Mouse (Mus musculus) E14TG2a.4 (cell line): ENCODE results near the gene Rab11a.

Experiments
- CTCF ChIP-seq: conservative IDR thresholded peaks from 2 replicates; pipeline ENCODE4 v1.5.1; 2014; ENCODE audit warnings: low read length
- NANOG ChIP-seq: IDR thresholded peaks from 2 replicates; pipeline ENCODE4 v1.6.1; 2014; ENCODE audit warnings: borderline replicate concordance, low read length, mixed read lengths

- TF ChIP-seq CTCF (no peak), NANOG (no peak)
Measured at GRCm38 (mm10) chr9:64770411-64770849, 32.9 kb upstream of the Rab11a start.
